Mouse (Mus musculus): ENCODE data around the gene Masp2.

- TF ChIP-seq CTCF (IDR thresholded peaks at IDR 0.05) (no peak), EP300 (IDR thresholded peaks at IDR 0.05) (no peak)
These were observed 21.3 kb downstream of the Masp2 start for GRCm38 (mm10) chr4:148623609-148624008.
